Mouse (Mus musculus) CH12.LX (cell line): ENCODE data around the gene Hist1h4c.

ENCODE experiments used
- CTCF ChIP-seq, 2 experiments: IDR thresholded peaks in 1 of 2; conservative IDR thresholded peaks in 1 of 2; 2 replicates each; pipeline ENCODE4 v1.5.1; 2011 to 2012; ENCODE audit warnings: low read depth in 2 of 2, low read length in 2 of 2, improper control_type of control experiment in 1 of 2, inconsistent platforms in 1 of 2, mild to moderate bottlenecking in 1 of 2, moderate library complexity in 1 of 2
- MAZ ChIP-seq: IDR thresholded peaks from 2 replicates; pipeline ENCODE4 v1.6.1; 2012; ENCODE audit warnings: low read depth, mild to moderate bottlenecking, inconsistent platforms, low read length, improper control_type of control experiment, moderate library complexity
- MEF2A ChIP-seq: IDR thresholded peaks from 2 replicates; pipeline ENCODE4 v1.6.1; 2014; ENCODE audit warnings: low read depth, mild to moderate bottlenecking, inconsistent platforms, low read length, improper control_type of control experiment, borderline replicate concordance
- POLR2AphosphoS2 ChIP-seq: IDR thresholded peaks from 2 replicates; pipeline ENCODE4 v1.6.1; 2011; ENCODE audit warnings: low read depth, low read length, improper control_type of control experiment

- TF ChIP-seq CTCF (conservative IDR thresholded peaks at IDR 0.05 in 1 of 2, IDR thresholded peaks at IDR 0.05 in 1 of 2; ENCODE audit: low read depth in 2 of 2, low read length in 2 of 2) (no peak), POLR2AphosphoS2 (no peak), MEF2A (no peak), MAZ (no peak)
Observed at GRCm38 (mm10) chr13:23728472-23729191, 30.4 kb upstream of the Hist1h4c start.
